Mouse (Mus musculus) megakaryocyte, embryonic 14.5 days (primary cell): Measurements from ENCODE around the gene Car10. TPM values are rescaled to one million over a fixed set of nuclear protein-coding genes. Genes with fewer than 3 reads are reported as not detected.

ENCODE experiments used
- H3K27me3 ChIP-seq: replicated peaks from 2 replicates; pipeline ENCODE3; 2012; ENCODE audit warnings: inconsistent platforms
- H3K36me3 ChIP-seq: replicated peaks from 2 replicates; pipeline ENCODE3; 2012; ENCODE audit warnings: low read length, inconsistent platforms, mixed read lengths
- H3K4me1 ChIP-seq: 2 replicates; pipeline ENCODE4 v1.6.1; 2012; ENCODE audit warnings: inconsistent platforms
- H3K4me3 ChIP-seq: replicated peaks from 2 replicates; pipeline ENCODE3; 2012; ENCODE audit warnings: moderate library complexity, mild to moderate bottlenecking, inconsistent platforms
- H3K9me3 ChIP-seq: 2 replicates; pipeline ENCODE4 v1.6.1; 2012; ENCODE audit warnings: inconsistent platforms
- FLI1 ChIP-seq: IDR thresholded peaks from 2 replicates; pipeline ENCODE4 v1.6.1; 2012; ENCODE audit warnings: low read length, inconsistent platforms, mixed read lengths
- GATA1 ChIP-seq: IDR thresholded peaks from 3 replicates; pipeline ENCODE4 v1.6.1; 2012; ENCODE audit warnings: mixed read lengths, low read length, inconsistent platforms, borderline replicate concordance
- polyA plus RNA-seq: library from polyadenylated mRNA; stranded (reverse); fragments of >175 nt; gene quantifications from 2 replicates; pipeline ENCODE4 v1.2.3, GENCODE M21; 2012; ENCODE audit warnings: low replicate concordance; ENCODE audit not compliant: insufficient read depth

Car10 gene
- polyA plus RNA-seq, 1 experiment = not detected

DNA sequence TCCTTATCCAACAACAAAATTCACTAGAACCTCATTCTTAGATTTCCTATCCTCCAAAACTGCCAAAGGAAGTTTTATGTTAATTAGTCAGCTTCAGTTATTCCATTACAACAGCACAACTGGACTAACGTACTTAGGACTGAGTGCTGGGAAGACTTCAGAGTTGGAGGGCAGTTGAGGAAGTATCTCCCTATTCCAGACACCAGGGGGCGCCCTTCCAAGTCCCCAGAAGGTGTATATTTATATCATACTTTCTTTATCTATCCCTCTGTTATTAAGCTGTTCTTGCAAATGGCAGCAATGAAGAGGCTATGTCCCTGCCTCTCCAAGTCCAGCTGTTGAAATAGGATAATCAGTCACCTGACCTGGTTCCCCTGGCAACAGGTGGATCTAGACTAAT, 405.6 kb downstream of the Car10 start:
- Histone ChIP-seq H3K36me3 (no peaks in the 10 kb centered on the region), H3K4me3 (no peak overlapping the region), H3K4me1 (peaks cover 3% of the 10 kb centered on the region; the same call in 1 of the 2 replicates), H3K9me3 (0 out of 2 replicates have a peak, but pooled peaks cover 5% of the 10 kb centered on the region), H3K27me3 (no peaks in the 10 kb centered on the region)
- TF ChIP-seq GATA1 (no peak), FLI1 (no peak)

DNA sequence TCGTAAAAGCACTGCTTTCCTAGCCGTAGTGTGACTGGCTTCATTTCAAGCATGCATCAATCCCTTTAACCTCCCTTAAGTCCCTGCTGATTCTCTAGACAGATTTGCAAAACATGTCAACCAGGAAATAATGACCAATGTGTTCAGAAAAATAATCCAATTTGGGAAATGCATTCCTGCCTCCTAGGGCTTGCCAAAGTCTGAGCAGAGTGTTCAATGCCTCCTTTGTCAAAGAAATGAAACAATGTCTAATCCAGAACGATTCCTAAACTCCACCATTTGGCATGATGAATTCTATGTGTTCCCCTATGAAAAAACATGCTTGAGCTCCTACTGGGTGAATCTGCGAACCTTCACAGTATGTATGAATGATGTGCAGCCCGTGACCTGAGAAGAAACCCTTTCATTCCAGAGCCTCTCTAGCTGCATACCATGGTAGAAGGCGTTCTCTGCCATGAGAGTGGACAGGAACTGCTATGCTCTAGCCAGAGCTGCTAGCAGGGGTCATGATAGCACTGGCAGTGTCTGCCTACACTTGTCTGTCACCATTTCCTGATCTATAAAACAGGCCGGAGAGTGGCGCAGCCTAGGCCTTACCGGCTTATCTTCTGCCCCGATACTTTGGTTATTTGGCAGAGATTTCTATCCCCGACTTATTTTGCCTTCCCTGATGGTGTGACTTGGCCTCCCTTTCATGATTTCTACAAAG, 411.9 kb downstream of the Car10 start:
- 0 out of 2 replicates have a peak, but pooled peaks cover 8% of the 10 kb centered on the region for H3K9me3 ChIP-seq
- H3K36me3 ChIP-seq = no peaks in the 10 kb centered on the region
- H3K4me1 ChIP-seq = no peaks in the 10 kb centered on the region
- no peak overlapping the region for H3K4me3 ChIP-seq
- no peak for TF ChIP-seq FLI1
- no peak for TF ChIP-seq GATA1
- no peaks in the 10 kb centered on the region for H3K27me3 ChIP-seq

DNA sequence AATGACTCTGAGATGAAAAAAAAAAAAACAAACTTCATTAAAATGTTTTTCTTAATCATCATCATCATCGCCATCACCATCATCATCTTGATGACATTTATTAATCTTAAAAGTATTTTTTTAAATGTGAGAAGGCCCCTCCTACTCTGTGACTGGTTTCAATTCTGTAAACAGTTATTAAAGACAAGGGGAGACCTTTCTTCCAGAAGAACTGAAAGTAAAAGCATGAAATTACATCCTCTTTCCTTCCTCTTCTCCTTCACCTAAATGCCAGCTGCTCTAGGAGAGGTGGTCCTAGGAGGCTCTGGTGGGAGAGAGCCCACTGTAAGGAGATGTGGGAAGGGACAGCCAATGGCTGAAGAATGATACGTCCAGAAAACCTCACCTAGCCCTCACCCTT, 415.0 kb downstream of the Car10 start:
- 0 out of 2 replicates have a peak, but pooled peaks cover 3% of the 10 kb centered on the region for H3K9me3 ChIP-seq
- H3K4me3 ChIP-seq = no peak overlapping the region
- TF ChIP-seq GATA1 (no peak), FLI1 (no peak)
- H3K27me3 ChIP-seq = no peaks in the 10 kb centered on the region
- peaks cover 4% of the 10 kb centered on the region for H3K4me1 ChIP-seq
- H3K36me3 ChIP-seq = no peaks in the 10 kb centered on the region

DNA sequence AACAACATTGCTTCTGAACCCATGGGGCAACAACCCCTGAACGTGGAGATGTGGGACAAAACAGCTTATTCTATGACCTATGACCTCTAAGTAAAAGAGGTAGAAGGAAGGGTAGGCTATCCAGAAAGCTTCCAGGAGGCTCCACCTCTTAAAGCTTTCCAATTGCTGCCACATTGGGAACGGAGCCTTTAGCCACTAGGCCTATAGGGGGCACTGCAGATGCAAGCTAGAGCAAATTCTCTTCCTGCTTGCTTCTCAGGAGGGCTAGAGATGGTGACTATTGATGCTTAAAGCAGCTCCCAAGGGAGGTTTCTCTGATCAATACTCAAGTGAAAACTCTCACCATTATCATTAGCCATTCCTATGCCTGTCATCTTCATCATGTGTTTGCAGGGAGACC, 416.6 kb downstream of the Car10 start:
- H3K27me3 ChIP-seq = no peaks in the 10 kb centered on the region
- 0 out of 2 replicates have a peak, but pooled peaks cover 3% of the 10 kb centered on the region for H3K9me3 ChIP-seq
- H3K36me3 ChIP-seq = no peaks in the 10 kb centered on the region
- H3K4me3 ChIP-seq = no peak overlapping the region
- H3K4me1 ChIP-seq = peaks cover 4% of the 10 kb centered on the region
- TF ChIP-seq GATA1 (no peak), FLI1 (no peak)

DNA sequence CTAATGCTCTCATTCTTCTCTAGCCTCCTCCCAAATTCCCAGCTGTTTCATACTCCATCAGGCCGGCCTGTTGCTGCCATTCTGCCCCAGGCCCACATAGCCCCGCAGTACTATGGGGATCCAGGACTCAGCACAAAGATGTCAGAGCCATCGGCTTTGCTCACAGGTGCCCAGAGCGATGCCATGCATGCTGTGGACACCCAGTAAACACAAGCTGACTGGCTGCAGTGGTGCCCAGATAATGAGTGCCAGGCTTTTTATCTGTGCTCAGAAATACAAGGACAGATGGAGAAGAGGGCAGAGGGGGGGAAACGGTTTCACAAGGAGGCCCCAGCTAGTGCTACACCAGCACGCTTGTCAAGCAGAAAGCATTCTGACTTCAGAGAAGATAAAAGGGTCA, 417.7 kb downstream of the Car10 start:
- H3K4me1 ChIP-seq = peaks cover 4% of the 10 kb centered on the region
- H3K4me3 ChIP-seq = no peak overlapping the region
- H3K36me3 ChIP-seq = no peaks in the 10 kb centered on the region
- TF ChIP-seq FLI1 (no peak), GATA1 (no peak)
- H3K9me3 ChIP-seq = no peaks in the 10 kb centered on the region
- no peaks in the 10 kb centered on the region for H3K27me3 ChIP-seq

DNA sequence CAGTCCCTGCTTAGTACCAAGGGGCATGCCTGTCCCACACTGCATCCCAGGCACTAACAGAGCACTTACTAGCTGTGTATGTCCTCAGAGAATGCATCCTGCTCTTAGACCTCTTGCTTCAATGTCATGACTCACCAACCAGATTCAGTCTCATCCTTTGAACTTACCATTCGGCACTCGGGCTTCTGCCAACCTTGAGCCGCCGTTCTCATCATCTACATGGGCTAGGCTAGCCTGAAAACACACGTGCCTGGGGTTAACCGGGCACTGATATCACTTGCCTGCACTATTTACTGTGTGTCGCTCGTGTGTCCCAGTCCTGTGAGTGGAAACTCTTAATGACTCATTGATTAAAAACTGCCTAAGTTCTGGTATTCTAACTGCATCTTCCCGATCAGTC, 418.4 kb downstream of the Car10 start:
- TF ChIP-seq FLI1 (no peak), GATA1 (no peak)
- Histone ChIP-seq H3K27me3 (no peaks in the 10 kb centered on the region), H3K9me3 (no peaks in the 10 kb centered on the region), H3K4me1 (peaks cover 4% of the 10 kb centered on the region), H3K36me3 (no peaks in the 10 kb centered on the region), H3K4me3 (no peak overlapping the region)

DNA sequence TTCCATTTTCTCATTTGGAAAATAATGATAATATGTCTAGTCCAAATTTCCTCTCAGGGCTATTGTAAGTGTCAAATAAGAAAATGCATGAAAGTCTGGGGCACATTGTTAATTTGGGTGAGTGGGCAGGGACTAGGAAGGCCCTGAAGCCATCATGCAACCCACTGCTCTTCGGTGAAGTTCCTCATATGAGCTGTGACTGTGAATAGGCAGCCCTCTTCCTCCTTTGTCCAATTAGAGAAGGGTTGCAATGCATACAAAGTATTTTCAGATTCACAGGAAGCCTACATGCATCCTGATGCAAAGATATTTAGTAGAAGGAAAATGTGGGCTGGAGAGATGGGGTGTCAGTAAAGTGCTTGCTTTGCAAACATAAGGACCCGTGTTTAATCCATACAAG, 419.1 kb downstream of the Car10 start:
- H3K27me3 ChIP-seq = no peaks in the 10 kb centered on the region
- no peak for TF ChIP-seq FLI1
- TF ChIP-seq GATA1 = no peak
- peaks cover 4% of the 10 kb centered on the region for H3K4me1 ChIP-seq
- H3K9me3 ChIP-seq = no peaks in the 10 kb centered on the region
- no peak overlapping the region for H3K4me3 ChIP-seq
- no peaks in the 10 kb centered on the region for H3K36me3 ChIP-seq

DNA sequence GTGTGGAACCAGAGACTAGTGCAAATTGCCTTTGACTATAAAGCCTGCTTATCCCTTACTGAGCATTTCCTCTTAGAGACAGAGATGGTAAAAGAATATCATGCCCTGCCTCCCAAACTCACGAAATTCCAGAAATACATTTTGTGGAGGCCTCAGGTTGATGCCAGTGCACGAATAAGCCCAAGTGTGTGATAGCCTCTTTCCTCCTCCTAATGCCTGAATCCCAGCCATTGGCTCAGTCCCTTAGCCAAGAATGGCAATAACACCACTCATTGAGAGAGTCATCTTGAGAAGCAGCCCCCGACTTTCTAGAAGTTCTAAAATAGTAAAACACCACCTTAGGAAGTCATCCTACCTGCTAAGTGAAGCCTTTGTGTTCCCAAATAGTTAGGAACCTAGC, 424.7 kb downstream of the Car10 start:
- Histone ChIP-seq H3K27me3 (no peaks in the 10 kb centered on the region), H3K4me3 (no peak overlapping the region), H3K4me1 (no peaks in the 10 kb centered on the region), H3K36me3 (no peaks in the 10 kb centered on the region), H3K9me3 (peaks cover 7% of the 10 kb centered on the region; the same call in 1 of the 2 replicates)
- TF ChIP-seq FLI1 = no peak
- no peak for TF ChIP-seq GATA1

DNA sequence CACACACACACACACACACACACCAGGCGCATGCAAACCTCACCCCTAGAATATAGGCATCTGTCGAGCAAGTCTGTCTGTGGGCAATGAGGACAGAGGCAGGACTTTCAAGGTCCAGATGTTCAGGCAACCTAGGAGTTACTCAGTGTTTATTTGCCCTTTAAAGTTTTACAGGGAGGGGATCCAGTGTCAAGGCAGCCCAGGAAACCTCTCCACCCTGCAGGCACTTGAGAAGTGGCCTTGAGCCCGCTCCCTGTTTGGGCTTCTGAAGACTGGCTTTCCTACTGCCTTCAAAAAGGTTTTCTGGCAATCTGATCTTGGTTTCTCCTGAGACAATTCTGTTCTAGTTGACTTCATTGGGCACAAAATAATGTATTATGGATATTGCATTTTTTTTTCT, 428.1 kb downstream of the Car10 start:
- Histone ChIP-seq H3K27me3 (no peaks in the 10 kb centered on the region), H3K4me3 (no peak overlapping the region), H3K9me3 (peaks cover 14% of the 10 kb centered on the region), H3K4me1 (peaks cover 1% of the 10 kb centered on the region), H3K36me3 (no peaks in the 10 kb centered on the region)
- TF ChIP-seq GATA1 (no peak), FLI1 (no peak)

DNA sequence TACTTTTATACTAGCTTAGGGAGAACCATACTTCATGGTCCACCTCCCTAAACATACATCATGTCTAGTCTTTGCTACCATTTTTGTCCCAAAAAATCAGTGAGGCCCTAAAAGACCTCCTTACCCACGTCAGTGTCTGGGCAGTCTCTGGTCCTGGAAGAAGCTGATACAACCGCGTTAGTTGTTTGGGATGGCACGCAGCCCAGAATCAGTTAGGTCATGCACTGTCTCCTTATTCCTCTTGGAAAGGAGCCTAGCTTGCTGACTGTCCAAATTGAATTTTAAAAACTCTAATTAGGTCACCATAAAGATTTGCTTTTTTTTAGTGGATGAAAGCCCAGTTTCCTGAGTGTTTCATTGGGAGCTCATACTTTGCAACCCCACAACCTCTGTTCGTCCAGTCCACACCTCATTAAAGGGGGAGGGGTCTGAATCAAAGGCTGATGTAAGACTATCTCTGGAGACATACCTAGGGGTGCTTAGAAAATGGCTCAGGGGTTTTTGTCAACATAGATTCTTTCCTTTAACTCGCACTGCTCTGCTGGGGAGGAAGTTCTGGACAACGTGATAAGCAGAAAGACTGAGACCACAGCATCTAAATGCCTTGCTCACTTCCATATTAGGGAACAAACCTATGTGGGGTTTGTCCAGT, 433.3 kb downstream of the Car10 start:
- no peak overlapping the region for H3K4me3 ChIP-seq
- no peaks in the 10 kb centered on the region for H3K27me3 ChIP-seq

More for the DNA sequence above, 433.3 kb downstream of the Car10 start:
- Histone ChIP-seq H3K36me3 (no peaks in the 10 kb centered on the region), H3K4me1 (peaks cover 13% of the 10 kb centered on the region), H3K9me3 (peaks cover 11% of the 10 kb centered on the region)
- TF ChIP-seq GATA1 (no peak), FLI1 (no peak)
